Mouse (Mus musculus) hindbrain, embryonic 15.5 days (tissue): Measurements from ENCODE around the gene Gabarap. TPM values are rescaled to one million over a fixed set of nuclear protein-coding genes. Genes with fewer than 3 reads are reported as not detected.

Experiments
- ATAC-seq: fragments of 200-750 bp; cut with Nextera tagmentation; 2 replicates; pipeline ENCODE4 v1.8.0; 2017; ENCODE audit warnings: low read depth, moderate number of reproducible peaks, moderate TSS enrichment; ENCODE audit not compliant: low FRiP score
- H3K27ac ChIP-seq: fragments of 300-500 bp; sonication (generic); replicated peaks from 2 replicates; pipeline ENCODE4 v1.5.1; 2015; ENCODE audit warnings: mild to moderate bottlenecking, inconsistent platforms
- H3K27me3 ChIP-seq: fragments of 300-500 bp; sonication (generic); 2 replicates; pipeline ENCODE4 v1.6.1; 2015; ENCODE audit warnings: control low read depth, inconsistent platforms
- H3K36me3 ChIP-seq: fragments of 300-500 bp; sonication (generic); 2 replicates; pipeline ENCODE4 v1.6.1; 2015; ENCODE audit warnings: control low read depth, inconsistent platforms
- H3K4me1 ChIP-seq: fragments of 300-500 bp; sonication (generic); replicated peaks from 2 replicates; pipeline ENCODE4 v1.6.1; 2015; ENCODE audit warnings: control low read depth, inconsistent platforms
- H3K4me2 ChIP-seq: fragments of 300-500 bp; sonication (generic); 2 replicates; pipeline ENCODE4 v1.6.1; 2015; ENCODE audit warnings: moderate library complexity, mild to moderate bottlenecking, inconsistent platforms
- H3K4me3 ChIP-seq: fragments of 300-500 bp; sonication (generic); 2 replicates; pipeline ENCODE4 v1.5.1; 2015; ENCODE audit warnings: mild to moderate bottlenecking, inconsistent platforms
- H3K9ac ChIP-seq: fragments of 300-500 bp; sonication (generic); 2 replicates; pipeline ENCODE4 v1.6.1; 2015; ENCODE audit warnings: inconsistent platforms
- H3K9me3 ChIP-seq: fragments of 300-500 bp; sonication (generic); 2 replicates; pipeline ENCODE4 v1.6.1; 2016; ENCODE audit warnings: control low read depth, inconsistent platforms
- WGBS: fragments of 180-500 bp; shearing (Covaris S2); methylation state at CpG from one replicate; pipeline ENCODE4 v1.1.7; 2015; 5-methylcytosine and 5-hydroxymethylcytosine counted together
- polyA plus RNA-seq: library from polyadenylated mRNA; unstranded; fragments of >200 nt; fragmentation: Nextera tagmentation; extraction: Ambion mirVana; gene quantifications from 2 replicates; pipeline ENCODE4 v1.2.1, GENCODE M21; 2015

Gene Gabarap
- polyA plus RNA-seq, 1 experiment from 2014 or later: 571 TPM

DNA sequence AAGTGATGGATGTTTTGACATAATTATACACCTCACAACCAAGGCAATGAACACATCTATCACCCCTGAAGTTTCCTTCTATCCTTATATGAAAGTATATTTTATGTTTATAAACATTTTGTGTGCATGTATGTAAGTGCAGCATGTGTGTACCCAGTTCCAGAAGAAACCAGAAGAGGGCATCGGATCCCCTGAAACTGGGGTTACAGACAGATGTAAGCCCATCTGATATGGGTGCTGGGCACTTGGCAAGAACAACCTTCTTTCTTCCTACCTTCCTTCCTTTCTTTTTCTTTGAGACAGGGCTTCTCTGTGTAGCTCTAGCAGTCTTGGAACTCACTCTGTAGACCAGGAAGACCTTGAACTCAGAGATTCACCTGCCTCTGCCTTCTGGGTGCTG lies 34.7 kb upstream of the Gabarap start:
- Histone ChIP-seq H3K27ac (no peak overlapping the region), H3K4me3 (no peak overlapping the region), H3K9me3 (no peaks in the 10 kb centered on the region), H3K4me1 (no peaks in the 10 kb centered on the region), H3K4me2 (no peak overlapping the region), H3K36me3 (no peaks in the 10 kb centered on the region), H3K27me3 (peaks cover 2% of the 10 kb centered on the region; the same call in 1 of the 2 replicates), H3K9ac (no peak overlapping the region)
- no peak for ATAC-seq
- 77% methylated on average over 1 of the region's 1 CpGs for WGBS

DNA sequence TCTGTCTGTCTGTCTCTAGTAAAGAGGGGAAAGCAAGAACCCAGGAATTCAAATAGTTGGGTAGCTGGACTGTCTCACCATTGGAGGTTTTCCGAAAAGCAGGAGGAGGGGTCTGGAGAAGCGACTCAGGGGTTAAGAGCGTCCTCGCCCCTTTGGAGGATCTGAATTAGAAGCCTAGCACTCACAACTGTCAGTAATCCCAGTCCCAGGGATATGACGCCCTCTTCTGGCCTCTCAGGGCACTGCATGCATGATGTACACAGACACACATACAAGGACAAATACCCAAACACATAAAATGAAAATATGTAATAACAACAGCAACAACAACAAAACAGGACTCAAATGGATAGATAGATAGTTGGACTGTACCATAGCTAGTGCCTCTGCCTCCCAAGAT lies 30.3 kb upstream of the Gabarap start:
- H3K4me2 ChIP-seq: no peak overlapping the region
- H3K9me3 ChIP-seq: no peaks in the 10 kb centered on the region
- no peak for ATAC-seq
- H3K9ac ChIP-seq: no peak overlapping the region
- no peaks in the 10 kb centered on the region for H3K36me3 ChIP-seq
- 28% methylated on average over 5 of the region's 5 CpGs for WGBS
- no peak overlapping the region for H3K27ac ChIP-seq
- no peak overlapping the region for H3K4me3 ChIP-seq
- H3K4me1 ChIP-seq: peaks cover 3% of the 10 kb centered on the region; the same call in 1 of the 2 replicates
- peaks cover 43% of the 10 kb centered on the region for H3K27me3 ChIP-seq

DNA sequence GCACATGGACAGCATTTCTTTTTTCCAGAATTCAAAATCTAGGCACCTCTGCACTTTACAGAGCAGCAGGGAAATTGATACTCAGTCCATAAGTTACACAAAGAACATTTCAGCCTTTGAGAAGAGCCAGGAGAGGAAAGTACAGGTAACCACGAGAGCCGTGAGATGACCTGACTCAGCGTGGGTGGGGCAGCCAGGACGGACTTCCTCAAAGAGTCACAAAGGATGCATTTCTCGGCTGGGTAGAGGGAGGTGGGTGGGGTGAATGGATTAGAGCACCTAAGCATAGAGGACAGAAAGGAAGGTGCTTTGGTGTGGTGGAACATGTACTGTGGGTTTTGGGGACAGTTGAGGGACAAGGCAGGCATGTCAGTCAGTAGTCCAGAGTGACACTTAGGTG lies 29.1 kb upstream of the Gabarap start:
- Histone ChIP-seq H3K36me3 (no peaks in the 10 kb centered on the region), H3K27ac (no peak overlapping the region), H3K4me1 (peaks cover 14% of the 10 kb centered on the region), H3K9me3 (no peaks in the 10 kb centered on the region), H3K9ac (no peak overlapping the region), H3K4me3 (no peak overlapping the region), H3K4me2 (no peak overlapping the region), H3K27me3 (peaks cover 55% of the 10 kb centered on the region)
- ATAC-seq: no peak
- 56% methylated on average over 5 of the region's 5 CpGs for WGBS

DNA sequence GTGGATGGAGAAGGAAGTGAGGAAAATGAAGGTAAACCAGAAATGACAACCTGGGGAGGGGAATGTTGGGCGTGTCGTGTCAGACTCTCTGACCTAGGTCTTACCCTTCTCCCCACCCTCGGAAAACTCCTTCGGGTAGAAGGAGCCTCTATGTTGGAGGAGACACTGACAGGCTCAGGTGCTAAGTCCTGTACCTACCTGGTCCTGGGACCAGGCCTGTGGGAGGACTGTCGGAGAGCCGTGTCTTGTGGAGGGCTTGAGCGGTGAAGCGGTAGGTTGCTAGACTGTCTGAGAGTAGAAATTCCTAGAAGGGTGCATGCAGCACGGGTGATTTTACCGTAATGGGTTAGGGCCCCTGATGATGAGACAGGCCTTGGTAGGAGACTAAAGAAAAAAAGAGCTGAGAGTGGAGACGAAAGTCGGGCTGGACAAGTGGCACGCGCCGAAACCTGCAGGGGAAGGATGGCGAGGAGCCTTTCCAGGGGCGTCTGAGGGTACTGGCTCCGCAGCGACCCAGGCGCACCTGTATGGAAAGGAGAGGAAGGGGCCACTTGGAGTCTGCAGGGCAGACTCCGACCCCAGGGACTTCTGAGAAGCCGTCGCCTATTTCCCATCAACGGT lies 26.2 kb upstream of the Gabarap start, which contains the start of gene Cldn7:
Gene Cldn7, plus strand, starts transcription at position 130 of the 621 bp plus-strand sequence.
- H3K4me3 ChIP-seq: 0 out of 2 replicates have a peak within 1 kb of the TSS, but pooled peaks have one; percentile 3
- peaks cover 16% of the 10 kb centered on the region for H3K36me3 ChIP-seq
- no peak for ATAC-seq
- WGBS: 13% methylated on average over 24 of the region's 24 CpGs
- no peaks in the 10 kb centered on the region for H3K9me3 ChIP-seq
- peak within 1 kb of the TSS; percentile 27 for H3K4me2 ChIP-seq
- peaks cover 74% of the 10 kb centered on the region for H3K27me3 ChIP-seq
- H3K4me1 ChIP-seq: peaks cover 15% of the 10 kb centered on the region
- no peak within 1 kb of the TSS for H3K27ac ChIP-seq
- no peak within 1 kb of the TSS for H3K9ac ChIP-seq

DNA sequence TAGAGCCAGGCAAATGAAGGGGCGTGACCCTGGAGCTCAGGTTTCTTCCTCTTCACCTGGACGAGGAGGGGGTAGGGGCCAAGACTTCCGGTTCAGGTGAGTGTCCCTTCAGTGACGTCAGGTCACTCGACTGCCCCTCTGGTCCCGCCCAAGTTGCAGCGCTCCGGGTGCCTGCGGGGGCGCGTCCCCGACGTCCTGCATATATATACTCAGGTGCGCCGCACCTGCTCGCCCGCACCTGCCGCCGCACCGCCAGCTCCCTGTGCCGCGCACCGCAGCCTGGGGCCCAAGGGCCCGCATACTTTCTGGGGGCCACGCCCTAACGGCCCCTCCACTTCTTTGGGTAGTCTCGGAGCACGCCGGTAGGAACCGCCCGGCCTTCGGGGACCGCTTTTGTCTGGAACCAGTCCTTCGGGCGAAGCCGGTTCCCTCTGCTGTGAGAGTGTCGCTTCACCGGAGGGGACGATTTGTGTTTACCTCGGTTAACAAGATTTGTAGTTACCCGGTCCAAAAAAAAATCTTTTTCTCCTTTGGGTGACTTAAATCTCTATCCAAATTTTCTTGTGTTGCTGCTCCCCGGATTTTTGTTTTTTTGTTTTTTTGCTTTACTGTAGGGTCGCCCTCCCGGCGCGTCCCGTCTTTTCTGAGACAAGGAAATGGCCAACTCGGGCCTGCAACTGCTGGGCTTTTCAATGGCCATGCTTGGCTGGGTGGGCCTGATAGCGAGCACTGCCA lies 25.5 kb upstream of the Gabarap start:
- Histone ChIP-seq H3K4me2 (peak overlapping the region; percentile 49), H3K36me3 (peaks cover 23% of the 10 kb centered on the region), H3K27ac (no peak overlapping the region), H3K4me1 (peaks cover 15% of the 10 kb centered on the region), H3K9me3 (no peaks in the 10 kb centered on the region), H3K4me3 (peak overlapping the region; percentile 21; the same call in 1 of the 2 replicates), H3K9ac (no peak overlapping the region), H3K27me3 (peaks cover 74% of the 10 kb centered on the region)
- ATAC-seq: no peak
- 2% methylated on average over 47 of the region's 49 CpGs for WGBS

DNA sequence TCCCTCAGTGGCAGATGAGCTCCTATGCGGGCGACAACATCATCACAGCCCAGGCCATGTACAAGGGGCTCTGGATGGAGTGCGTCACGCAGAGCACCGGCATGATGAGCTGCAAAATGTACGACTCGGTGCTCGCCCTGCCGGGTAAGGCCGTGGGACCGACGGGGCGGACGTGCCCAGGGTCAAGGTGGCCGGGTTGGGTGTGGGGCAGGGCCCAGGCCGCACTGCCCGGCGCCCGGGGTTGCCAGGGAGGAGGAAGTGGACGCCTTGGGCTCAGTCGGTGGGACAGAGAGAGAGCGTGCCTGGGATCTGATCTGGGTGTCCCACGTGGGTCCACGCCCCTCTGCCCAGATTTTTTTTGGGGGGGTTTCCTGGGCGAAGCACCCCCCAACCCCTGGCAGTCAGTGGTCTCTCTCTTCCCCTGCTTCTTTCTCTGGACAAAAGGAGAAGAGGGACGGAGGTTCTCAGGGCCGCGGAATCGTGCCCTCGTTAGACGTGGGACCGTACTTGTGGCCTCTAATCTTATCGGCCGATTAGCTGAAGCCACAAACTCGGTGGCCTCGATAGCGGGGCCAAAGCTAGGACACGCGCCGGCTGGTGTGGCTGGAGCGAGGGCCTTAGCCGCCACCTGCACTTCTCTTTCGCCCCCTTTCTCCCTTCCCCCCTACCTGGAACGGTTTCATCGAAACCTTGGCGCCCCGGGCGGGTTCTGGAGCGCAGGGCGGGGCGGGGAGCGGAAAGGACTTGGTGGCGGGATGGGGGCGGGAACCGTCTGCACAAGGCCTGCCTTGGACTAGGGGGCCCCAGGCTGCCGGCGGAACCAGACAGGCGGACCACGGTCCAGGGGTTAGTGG lies 24.7 kb upstream of the Gabarap start:
- 2% methylated on average over 58 of the region's 59 CpGs for WGBS
- Histone ChIP-seq H3K36me3 (peaks cover 26% of the 10 kb centered on the region), H3K9me3 (no peaks in the 10 kb centered on the region), H3K27ac (no peak overlapping the region), H3K9ac (no peak overlapping the region), H3K4me2 (peak overlapping the region; percentile 49), H3K4me1 (peaks cover 15% of the 10 kb centered on the region), H3K4me3 (peak overlapping the region; percentile 21), H3K27me3 (peaks cover 74% of the 10 kb centered on the region)
- no peak; the same call in 1 of the 2 replicates for ATAC-seq

DNA sequence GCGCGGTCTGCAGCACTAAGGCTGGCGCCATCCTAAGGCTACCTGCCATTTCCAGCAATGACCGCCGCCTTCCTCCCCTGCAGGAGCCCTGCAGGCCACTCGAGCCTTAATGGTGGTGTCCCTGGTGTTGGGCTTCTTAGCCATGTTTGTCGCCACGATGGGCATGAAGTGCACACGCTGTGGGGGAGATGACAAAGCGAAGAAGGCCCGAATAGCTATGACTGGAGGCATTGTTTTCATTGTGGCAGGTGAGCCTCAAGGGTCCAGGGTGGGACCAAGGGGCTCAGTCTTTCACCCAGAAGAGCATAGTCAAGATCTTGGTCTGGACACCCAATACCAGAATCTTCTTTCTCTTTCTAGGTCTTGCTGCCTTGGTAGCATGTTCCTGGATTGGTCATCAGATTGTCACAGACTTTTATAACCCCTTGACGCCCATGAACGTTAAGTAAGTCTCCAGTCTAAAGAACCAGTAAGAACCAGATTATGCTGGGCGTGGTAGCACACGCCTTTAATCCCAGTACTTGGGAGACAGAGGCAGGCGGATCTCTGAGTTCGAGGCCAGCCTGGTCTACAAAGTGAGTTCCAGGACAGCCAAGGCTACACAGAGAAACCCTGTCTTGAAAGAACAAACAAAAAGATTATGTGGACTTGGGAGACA lies 24.0 kb upstream of the Gabarap start:
- H3K36me3 ChIP-seq: peaks cover 32% of the 10 kb centered on the region
- ATAC-seq: no peak
- peaks cover 15% of the 10 kb centered on the region for H3K4me1 ChIP-seq
- H3K27me3 ChIP-seq: peaks cover 67% of the 10 kb centered on the region
- 41% methylated on average over 17 of the region's 17 CpGs for WGBS
- no peak overlapping the region for H3K27ac ChIP-seq
- peak overlapping the region; percentile 21 for H3K4me3 ChIP-seq
- no peak overlapping the region for H3K9ac ChIP-seq
- peak overlapping the region; percentile 49 for H3K4me2 ChIP-seq
- H3K9me3 ChIP-seq: no peaks in the 10 kb centered on the region

DNA sequence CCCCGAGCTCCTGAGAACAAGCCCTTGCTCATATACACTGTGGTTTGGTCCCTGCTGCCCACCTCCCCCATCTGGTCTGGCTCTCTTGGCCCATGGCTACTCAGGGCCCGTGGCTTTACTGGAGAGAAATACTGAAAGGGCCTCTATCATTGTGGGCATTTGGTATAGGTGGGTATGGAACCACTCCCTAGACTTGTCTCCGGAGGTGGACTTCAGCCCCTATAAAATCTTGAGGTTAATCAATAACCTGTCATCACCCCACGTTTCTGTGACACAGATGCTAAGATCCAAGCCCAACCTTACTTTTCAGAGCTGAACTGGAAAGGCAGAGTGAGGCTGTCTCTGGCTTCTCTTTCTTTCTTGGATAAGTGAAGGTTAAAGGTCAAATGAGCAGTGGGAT lies 22.1 kb upstream of the Gabarap start:
- no peak overlapping the region for H3K4me3 ChIP-seq
- H3K27me3 ChIP-seq: peaks cover 49% of the 10 kb centered on the region
- no peak overlapping the region for H3K9ac ChIP-seq
- H3K9me3 ChIP-seq: no peaks in the 10 kb centered on the region
- no peak overlapping the region for H3K27ac ChIP-seq
- peaks cover 15% of the 10 kb centered on the region for H3K4me1 ChIP-seq
- WGBS: 87% methylated on average over 4 of the region's 4 CpGs
- ATAC-seq: no peak
- no peak overlapping the region for H3K4me2 ChIP-seq
- peaks cover 48% of the 10 kb centered on the region for H3K36me3 ChIP-seq

DNA sequence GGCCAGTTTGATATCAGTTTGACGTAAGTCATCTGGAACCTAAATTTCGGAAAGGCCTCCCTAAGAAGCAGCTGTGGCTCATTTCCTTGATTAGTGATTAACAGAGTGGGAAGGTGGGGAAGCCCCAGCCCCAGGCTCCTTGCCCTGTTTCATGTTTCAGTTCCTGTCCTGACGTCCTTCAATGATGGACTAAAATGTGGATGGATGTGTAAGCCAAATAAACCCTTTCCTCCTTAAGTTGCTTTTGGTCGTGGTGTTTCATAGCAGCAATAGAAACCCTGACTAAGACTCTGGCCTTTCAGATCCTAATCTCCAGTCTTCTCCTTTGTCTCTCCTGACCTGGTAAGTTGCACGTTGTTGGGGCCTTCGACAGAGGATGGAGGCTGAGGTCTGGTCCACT lies 20.7 kb upstream of the Gabarap start:
- 94% methylated on average over 6 of the region's 6 CpGs for WGBS
- Histone ChIP-seq H3K4me3 (no peak overlapping the region), H3K9me3 (no peaks in the 10 kb centered on the region), H3K27me3 (peaks cover 35% of the 10 kb centered on the region), H3K4me2 (no peak overlapping the region), H3K27ac (no peak overlapping the region), H3K9ac (no peak overlapping the region), H3K36me3 (peaks cover 62% of the 10 kb centered on the region), H3K4me1 (peaks cover 15% of the 10 kb centered on the region)
- no peak for ATAC-seq

DNA sequence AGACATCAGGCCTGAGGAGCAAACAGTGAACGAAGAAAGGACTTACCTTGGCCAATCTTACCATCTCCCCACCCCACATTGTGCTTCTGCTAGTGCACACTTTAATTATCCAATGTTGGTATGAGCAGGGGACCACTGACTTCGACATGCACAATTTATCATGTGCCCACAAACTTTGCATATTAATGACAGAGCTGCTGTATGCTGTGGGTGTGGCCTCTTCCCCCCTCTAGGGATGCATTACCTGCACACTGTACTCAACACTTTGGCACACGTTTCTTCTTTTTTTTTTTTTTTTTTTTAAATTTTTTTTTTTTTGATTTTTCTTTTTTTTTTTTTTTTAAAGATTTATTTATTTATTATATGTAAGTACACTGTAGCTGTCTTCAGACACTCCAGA lies 20.2 kb upstream of the Gabarap start:
- Histone ChIP-seq H3K4me1 (peaks cover 11% of the 10 kb centered on the region), H3K36me3 (peaks cover 67% of the 10 kb centered on the region), H3K4me3 (no peak overlapping the region), H3K27me3 (peaks cover 30% of the 10 kb centered on the region), H3K4me2 (no peak overlapping the region), H3K27ac (no peak overlapping the region), H3K9me3 (no peaks in the 10 kb centered on the region), H3K9ac (no peak overlapping the region)
- ATAC-seq: no peak
- 86% methylated on average over 3 of the region's 3 CpGs for WGBS

DNA sequence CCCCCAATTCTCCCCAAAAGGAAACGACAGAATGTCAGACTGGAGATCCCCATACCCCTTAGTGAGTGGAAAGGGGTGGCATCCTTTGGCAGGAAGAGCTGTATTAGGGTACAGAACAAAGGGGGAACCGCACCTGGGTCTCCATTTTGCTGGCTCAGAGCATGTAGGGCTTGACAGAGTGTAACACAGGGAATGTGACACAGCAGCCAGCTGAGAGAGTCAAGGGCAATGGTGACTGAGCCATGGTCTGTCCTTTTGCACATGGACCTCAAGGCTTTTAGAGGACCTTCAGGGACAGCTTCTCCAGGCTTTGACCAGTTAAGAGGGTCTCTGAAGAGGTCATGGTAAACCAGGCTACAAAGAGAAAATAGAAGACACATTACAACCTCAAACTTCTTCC lies 16.0 kb upstream of the Gabarap start:
- no peak for ATAC-seq
- no peaks in the 10 kb centered on the region for H3K9me3 ChIP-seq
- H3K9ac ChIP-seq: no peak overlapping the region
- H3K4me3 ChIP-seq: no peak overlapping the region
- no peaks in the 10 kb centered on the region for H3K27me3 ChIP-seq
- H3K27ac ChIP-seq: no peak overlapping the region
- no peak overlapping the region for H3K4me2 ChIP-seq
- H3K36me3 ChIP-seq: peaks cover 67% of the 10 kb centered on the region
- 96% methylated on average over 2 of the region's 2 CpGs for whole genome bisulfite sequencing
- peaks cover 18% of the 10 kb centered on the region for H3K4me1 ChIP-seq
